Mouse (Mus musculus): ENCODE data around the gene Btbd7. TPM values are rescaled to one million over a fixed set of nuclear protein-coding genes. Genes with fewer than 3 reads are reported as not detected.
A peak's percentile ranks its signal among the peaks of the same experiment; 100 is the strongest.

Gene Btbd7
- polyA plus RNA-seq, 1 experiment, result 6.9 TPM

- peak within 1 kb of the TSS; percentile 79 for H3ac ChIP-seq (ENCODE audit: control insufficient read depth, insufficient read length)
- peak in 1 of 3 experiments; percentile 37 for TF ChIP-seq MYOD1 (IDR thresholded peaks at IDR 0.05; ENCODE audit: control insufficient read depth in 1 of 3, insufficient read length in 2 of 3, low read depth in 2 of 3)
- TF ChIP-seq SRF (IDR thresholded peaks at IDR 0.05; ENCODE audit: control insufficient read depth, insufficient read length, low read depth), result no peak
- TF ChIP-seq POLR2A (IDR thresholded peaks at IDR 0.05; ENCODE audit: insufficient read length, low read depth), result peak; percentile 63
- no peak for TF ChIP-seq MAX (IDR thresholded peaks at IDR 0.05; ENCODE audit: low read depth)
- TF ChIP-seq MYOG (IDR thresholded peaks at IDR 0.05; ENCODE audit: control insufficient read depth in 1 of 3, insufficient read depth in 1 of 3, insufficient read length in 2 of 3, low read depth in 2 of 3), result peak in 1 of 3 experiments; percentile 2
- no peak for TF ChIP-seq USF1 (IDR thresholded peaks at IDR 0.05; ENCODE audit: low read depth)
- peak; percentile 62 for TF ChIP-seq POLR2AphosphoS2 (IDR thresholded peaks at IDR 0.05; ENCODE audit: insufficient read length, low read depth)
- no peaks in the 10 kb centered on the region for H3K36me3 ChIP-seq (ENCODE audit: control insufficient read depth, insufficient read depth)
- no peaks in the 10 kb centered on the region for H3K27me3 ChIP-seq (ENCODE audit: control insufficient read depth, insufficient read depth, insufficient read length)
- peak within 1 kb of the TSS; percentile 85 for H3K4me3 ChIP-seq
- peaks cover 65% of the 10 kb centered on the region for H3K79me2 ChIP-seq (ENCODE audit: control insufficient read depth, insufficient read depth)
- peak within 1 kb of the TSS; percentile 100 for H3K4me2 ChIP-seq (ENCODE audit: low read depth)
These were observed 120.4 kb downstream of the Btbd7 start, which contains the start of the genes Gm28051, Gon7 and Ubr7 for GRCm38 (mm10) chr12:102757689-102758402. Gene Gm28051 (minus strand): TSS chr12:102757765. Gene Gon7 (minus strand): TSS chr12:102757803. Gene Ubr7 (plus strand): TSS chr12:102757967.

GRCm38 (mm10) chr12:102757055-102757688 lies 121.1 kb downstream of the Btbd7 start:
- Histone ChIP-seq H3K79me2 (ENCODE audit: control insufficient read depth, insufficient read depth) (peaks cover 71% of the 10 kb centered on the region), H3K4me2 (ENCODE audit: low read depth) (peak overlapping the region; percentile 89), H3K36me3 (ENCODE audit: control insufficient read depth, insufficient read depth) (no peaks in the 10 kb centered on the region), H3ac (ENCODE audit: control insufficient read depth, insufficient read length) (peak overlapping the region; percentile 79), H3K27me3 (ENCODE audit: control insufficient read depth, insufficient read depth, insufficient read length) (no peaks in the 10 kb centered on the region), H3K4me3 (peak overlapping the region; percentile 85)
- TF ChIP-seq TCF3 (IDR thresholded peaks at IDR 0.05; ENCODE audit: insufficient read length, low read depth) (no peak), POLR2AphosphoS2 (IDR thresholded peaks at IDR 0.05; ENCODE audit: insufficient read length, low read depth) (no peak), USF1 (IDR thresholded peaks at IDR 0.05; ENCODE audit: low read depth) (no peak), POLR2A (IDR thresholded peaks at IDR 0.05; ENCODE audit: insufficient read length, low read depth) (no peak), MYOD1 (IDR thresholded peaks at IDR 0.05; ENCODE audit: control insufficient read depth in 1 of 3, insufficient read length in 2 of 3, low read depth in 2 of 3) (no peak), REST (IDR thresholded peaks at IDR 0.05; ENCODE audit: insufficient read depth, insufficient read length) (no peak), TCF12 (IDR thresholded peaks at IDR 0.05; ENCODE audit: insufficient read depth, poor library complexity, severe bottlenecking) (no peak)

- peak overlapping the region; percentile 89 for H3K4me2 ChIP-seq (ENCODE audit: low read depth)
- H3K4me3 ChIP-seq, result peak overlapping the region; percentile 85
- no peaks in the 10 kb centered on the region for H3K27me3 ChIP-seq (ENCODE audit: control insufficient read depth, insufficient read depth, insufficient read length)
- no peaks in the 10 kb centered on the region for H3K36me3 ChIP-seq (ENCODE audit: control insufficient read depth, insufficient read depth)
- peaks cover 79% of the 10 kb centered on the region for H3K79me2 ChIP-seq (ENCODE audit: control insufficient read depth, insufficient read depth)
- no peak overlapping the region for H3ac ChIP-seq (ENCODE audit: control insufficient read depth, insufficient read length)
- TF ChIP-seq TCF12 (IDR thresholded peaks at IDR 0.05; ENCODE audit: insufficient read depth, poor library complexity, severe bottlenecking) (no peak), MYOG (IDR thresholded peaks at IDR 0.05; ENCODE audit: control insufficient read depth in 1 of 3, insufficient read depth in 1 of 3, insufficient read length in 2 of 3, low read depth in 2 of 3) (no peak), MYOD1 (IDR thresholded peaks at IDR 0.05; ENCODE audit: control insufficient read depth in 1 of 3, insufficient read length in 2 of 3, low read depth in 2 of 3) (no peak), USF1 (IDR thresholded peaks at IDR 0.05; ENCODE audit: low read depth) (no peak), CEBPB (IDR thresholded peaks at IDR 0.05; ENCODE audit: insufficient read depth, poor library complexity, severe bottlenecking) (no peak), REST (IDR thresholded peaks at IDR 0.05; ENCODE audit: insufficient read depth, insufficient read length) (no peak), TCF3 (IDR thresholded peaks at IDR 0.05; ENCODE audit: insufficient read length, low read depth) (no peak), POLR2A (IDR thresholded peaks at IDR 0.05; ENCODE audit: insufficient read length, low read depth) (no peak)
These were observed 122.0 kb downstream of the Btbd7 start for GRCm38 (mm10) chr12:102756304-102756703.

GRCm38 (mm10) chr12:102748256-102748655 lies 130.0 kb downstream of the Btbd7 start:
- Histone ChIP-seq H3ac (ENCODE audit: control insufficient read depth, insufficient read length) (no peak overlapping the region), H3K4me2 (ENCODE audit: low read depth) (no peak overlapping the region), H3K4me3 (no peak overlapping the region), H3K79me2 (ENCODE audit: control insufficient read depth, insufficient read depth) (peaks cover 80% of the 10 kb centered on the region), H3K36me3 (ENCODE audit: control insufficient read depth, insufficient read depth) (no peaks in the 10 kb centered on the region), H3K27me3 (ENCODE audit: control insufficient read depth, insufficient read depth, insufficient read length) (no peaks in the 10 kb centered on the region)
- TF ChIP-seq POLR2AphosphoS2 (IDR thresholded peaks at IDR 0.05; ENCODE audit: insufficient read length, low read depth) (no peak), MAX (IDR thresholded peaks at IDR 0.05; ENCODE audit: low read depth) (no peak), MYOD1 (IDR thresholded peaks at IDR 0.05; ENCODE audit: control insufficient read depth in 1 of 3, insufficient read length in 2 of 3, low read depth in 2 of 3) (no peak), TCF12 (IDR thresholded peaks at IDR 0.05; ENCODE audit: insufficient read depth, poor library complexity, severe bottlenecking) (no peak), REST (IDR thresholded peaks at IDR 0.05; ENCODE audit: insufficient read depth, insufficient read length) (no peak), CEBPB (IDR thresholded peaks at IDR 0.05; ENCODE audit: insufficient read depth, poor library complexity, severe bottlenecking) (no peak), USF1 (IDR thresholded peaks at IDR 0.05; ENCODE audit: low read depth) (no peak), E2F4 (IDR thresholded peaks at IDR 0.05; ENCODE audit: insufficient read depth) (no peak), POLR2A (IDR thresholded peaks at IDR 0.05; ENCODE audit: insufficient read length, low read depth) (no peak), MYOG (IDR thresholded peaks at IDR 0.05; ENCODE audit: control insufficient read depth in 1 of 3, insufficient read depth in 1 of 3, insufficient read length in 2 of 3, low read depth in 2 of 3) (no peak), SRF (IDR thresholded peaks at IDR 0.05; ENCODE audit: control insufficient read depth, insufficient read length, low read depth) (no peak), TCF3 (IDR thresholded peaks at IDR 0.05; ENCODE audit: insufficient read length, low read depth) (no peak)
